Mouse (Mus musculus) lung, postnatal 14 days (tissue): ENCODE results near the gene Bloc1s4.

Experiments used
- DNase-seq: peaks from one replicate; pipeline ENCODE4 v3.0.0; 2021

Gene Bloc1s4

DNA sequence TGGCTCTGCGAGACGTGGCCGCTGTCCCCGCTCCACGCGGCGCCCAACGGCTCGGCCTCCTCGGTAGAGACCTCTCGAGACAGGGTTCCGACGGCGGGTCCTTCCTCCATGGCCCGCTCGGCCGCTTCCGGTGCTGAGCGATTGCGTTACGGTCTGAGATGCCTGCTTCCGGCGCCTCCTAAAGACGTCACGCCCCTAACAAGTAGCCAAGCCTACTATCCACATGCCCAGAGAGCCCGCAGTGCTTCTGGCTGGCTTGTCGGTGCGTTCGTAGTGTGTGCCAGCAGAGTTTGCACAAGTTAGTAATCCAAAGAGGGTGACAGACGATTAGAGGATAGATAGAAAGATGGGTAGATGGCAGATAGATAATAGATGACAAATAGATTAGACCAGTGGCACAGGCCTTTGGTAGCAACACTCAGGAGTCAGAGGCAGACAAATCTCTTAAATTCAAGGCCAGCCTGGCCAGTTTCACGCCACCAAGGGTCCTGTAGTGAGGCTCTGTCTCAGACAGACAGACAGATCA, at the start of gene Bloc1s4:
Bloc1s4 (minus strand) TSS at position 115 of the 526 bp plus-strand sequence.
- peak; percentile 92 for DNase-seq

GRCm38 (mm10) chr5:36797291-36797690, 48.8 kb upstream of the Bloc1s4 start:
- DNase-seq: no peak

DNA sequence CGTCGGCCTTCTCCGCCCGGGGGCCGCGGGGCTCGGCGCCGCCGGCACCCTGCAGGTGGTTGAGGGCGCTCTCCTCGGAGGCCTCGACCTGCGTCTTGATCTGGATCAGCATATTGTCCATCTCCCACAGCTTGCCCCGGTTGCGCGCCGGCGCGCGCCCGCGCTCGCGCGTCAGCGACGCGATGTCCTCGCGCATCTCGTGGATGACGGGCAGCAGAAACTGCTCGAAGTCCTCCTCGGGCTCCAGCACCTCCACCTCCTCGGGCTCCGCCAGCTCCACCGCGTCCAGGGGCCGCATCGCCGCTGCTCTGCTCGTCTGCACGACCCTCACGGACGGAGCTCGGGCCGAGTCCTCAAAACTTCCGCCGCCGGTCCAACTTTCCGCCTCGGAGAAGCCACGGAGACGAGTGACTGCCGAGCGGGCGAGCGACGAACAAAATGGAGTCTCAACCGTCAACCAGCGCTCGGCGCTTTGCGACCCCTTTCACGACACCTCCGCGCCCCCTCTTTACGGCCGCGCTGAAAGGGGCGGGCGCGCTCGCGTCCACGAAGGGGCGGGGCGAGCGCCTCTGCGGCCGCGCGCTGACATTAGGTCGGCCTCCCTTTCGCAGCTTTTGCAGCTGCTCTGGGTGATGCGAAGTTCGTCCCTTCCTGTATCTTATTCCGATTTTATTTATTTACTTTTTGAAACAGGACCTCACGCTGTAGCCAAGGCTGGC, 48.0 kb upstream of the Bloc1s4 start, which contains the start of gene Mrfap1:
Mrfap1 (minus strand) TSS at position 477 of the 719 bp plus-strand sequence.
- DNase-seq: peak; percentile 94

GRCm38 (mm10) chr5:36795647-36796295, 47.3 kb upstream of the Bloc1s4 start:
- DNase-seq: peak; percentile 65

- no peak for DNase-seq
These were observed 43.4 kb upstream of the Bloc1s4 start for GRCm38 (mm10) chr5:36791861-36792260.

DNA sequence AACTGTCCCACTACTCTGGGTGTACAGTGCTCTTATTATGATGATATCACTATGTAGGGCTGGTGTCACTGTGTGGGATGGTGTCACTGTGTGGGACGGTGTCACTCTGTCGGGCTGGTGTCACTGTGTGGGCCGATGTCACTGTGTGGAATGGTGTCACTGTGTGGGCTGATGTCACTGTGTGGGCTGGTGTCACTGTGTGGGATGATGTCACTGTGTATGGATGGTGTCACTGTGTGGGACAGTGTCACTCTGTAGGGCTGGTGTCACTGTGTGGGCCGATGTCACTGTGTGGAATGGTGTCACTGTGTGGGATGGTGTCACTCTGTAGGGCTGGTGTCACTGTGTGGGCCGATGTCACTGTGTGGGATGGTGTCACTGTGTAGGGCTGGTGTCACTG, 37.6 kb upstream of the Bloc1s4 start:
- no peak for DNase-seq

DNA sequence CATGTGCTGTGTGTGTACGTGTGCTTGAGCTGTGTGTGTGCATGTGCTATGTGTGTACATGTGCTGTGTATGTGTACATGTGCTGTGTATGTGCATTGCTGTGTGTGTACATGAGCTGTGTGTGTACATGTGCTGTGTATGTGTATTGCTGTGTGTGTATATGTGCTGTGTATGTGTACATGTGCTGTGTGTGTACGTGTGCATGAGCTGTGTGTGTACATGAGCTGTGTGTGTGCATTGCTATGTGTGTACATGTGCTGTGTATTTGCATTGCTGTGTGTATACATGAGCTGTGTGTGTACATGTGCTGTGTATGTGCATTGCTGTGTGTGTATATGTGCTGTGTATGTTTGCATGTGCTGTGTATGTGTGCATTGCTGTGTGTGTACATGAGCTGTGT, 31.1 kb upstream of the Bloc1s4 start:
- no peak for DNase-seq

DNA sequence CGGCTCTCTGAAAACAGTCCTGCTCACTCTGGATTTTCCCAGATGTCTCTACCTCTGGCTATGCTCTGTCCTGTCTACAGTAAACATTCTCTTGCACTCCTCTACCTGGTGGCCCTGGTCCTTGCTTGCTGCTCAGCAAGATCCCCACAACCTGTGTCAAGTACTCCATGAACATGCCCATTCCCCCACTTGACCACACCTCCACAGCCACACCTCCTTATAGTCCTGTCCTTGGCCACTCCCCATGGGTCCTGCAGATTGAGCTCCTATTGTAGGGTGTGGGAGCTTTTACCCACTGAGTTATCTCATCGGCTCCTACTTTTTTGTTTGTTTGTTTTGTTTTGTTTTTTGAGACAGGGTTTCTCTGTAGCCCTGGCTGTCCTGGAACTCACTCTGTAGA, 30.5 kb upstream of the Bloc1s4 start:
- DNase-seq: no peak

- DNase-seq: no peak
These were observed 28.7 kb upstream of the Bloc1s4 start for GRCm38 (mm10) chr5:36777186-36777585.

GRCm38 (mm10) chr5:36776021-36776575, 27.6 kb upstream of the Bloc1s4 start:
- DNase-seq: no peak

- no peak for DNase-seq
These were observed 26.9 kb upstream of the Bloc1s4 start for GRCm38 (mm10) chr5:36775317-36775716.

GRCm38 (mm10) chr5:36772586-36772985, 24.1 kb upstream of the Bloc1s4 start:
- DNase-seq: no peak

DNA sequence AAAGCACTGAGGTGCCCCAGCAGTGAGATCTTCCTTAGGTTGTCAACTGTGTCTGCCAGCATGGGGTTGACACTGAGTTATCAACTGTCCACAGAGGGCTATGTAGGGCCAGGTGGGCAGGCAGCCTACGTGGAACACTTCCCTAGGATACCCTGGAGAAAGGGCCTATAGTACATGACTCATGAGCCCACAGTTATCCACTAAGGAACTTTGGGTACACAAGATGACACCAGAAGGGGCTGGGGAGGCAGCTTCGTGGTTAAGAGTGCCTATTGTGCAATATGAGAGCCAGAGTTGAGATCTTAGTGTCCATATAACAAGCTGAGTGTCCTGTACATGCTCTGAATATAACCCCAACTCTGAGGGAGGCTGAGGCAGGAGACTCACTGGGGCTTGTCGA, 21.2 kb upstream of the Bloc1s4 start:
- DNase-seq: no peak

- no peak for DNase-seq
These were observed 18.7 kb upstream of the Bloc1s4 start for GRCm38 (mm10) chr5:36766958-36767703.

- no peak for DNase-seq
These were observed 11.4 kb upstream of the Bloc1s4 start for GRCm38 (mm10) chr5:36759848-36760247.

DNA sequence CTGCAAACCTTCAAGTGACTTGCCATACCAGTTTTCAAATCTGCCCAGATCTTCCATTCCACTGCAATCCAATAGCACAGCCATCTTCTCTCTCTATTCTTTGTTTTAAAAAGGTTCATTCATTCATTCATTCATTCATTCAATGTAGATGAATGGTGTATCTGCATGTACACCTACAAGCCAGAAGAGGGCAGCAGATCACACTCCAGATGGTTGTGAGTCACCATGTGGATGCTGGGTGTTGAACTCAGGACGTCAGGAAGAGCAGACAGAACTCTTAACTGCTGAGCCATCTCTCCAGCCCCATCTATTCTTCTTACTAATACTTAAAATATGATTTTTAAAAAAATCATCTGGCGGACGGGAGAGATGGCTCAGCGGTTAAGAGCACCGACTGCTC, 8.6 kb upstream of the Bloc1s4 start:
- no peak for DNase-seq

DNA sequence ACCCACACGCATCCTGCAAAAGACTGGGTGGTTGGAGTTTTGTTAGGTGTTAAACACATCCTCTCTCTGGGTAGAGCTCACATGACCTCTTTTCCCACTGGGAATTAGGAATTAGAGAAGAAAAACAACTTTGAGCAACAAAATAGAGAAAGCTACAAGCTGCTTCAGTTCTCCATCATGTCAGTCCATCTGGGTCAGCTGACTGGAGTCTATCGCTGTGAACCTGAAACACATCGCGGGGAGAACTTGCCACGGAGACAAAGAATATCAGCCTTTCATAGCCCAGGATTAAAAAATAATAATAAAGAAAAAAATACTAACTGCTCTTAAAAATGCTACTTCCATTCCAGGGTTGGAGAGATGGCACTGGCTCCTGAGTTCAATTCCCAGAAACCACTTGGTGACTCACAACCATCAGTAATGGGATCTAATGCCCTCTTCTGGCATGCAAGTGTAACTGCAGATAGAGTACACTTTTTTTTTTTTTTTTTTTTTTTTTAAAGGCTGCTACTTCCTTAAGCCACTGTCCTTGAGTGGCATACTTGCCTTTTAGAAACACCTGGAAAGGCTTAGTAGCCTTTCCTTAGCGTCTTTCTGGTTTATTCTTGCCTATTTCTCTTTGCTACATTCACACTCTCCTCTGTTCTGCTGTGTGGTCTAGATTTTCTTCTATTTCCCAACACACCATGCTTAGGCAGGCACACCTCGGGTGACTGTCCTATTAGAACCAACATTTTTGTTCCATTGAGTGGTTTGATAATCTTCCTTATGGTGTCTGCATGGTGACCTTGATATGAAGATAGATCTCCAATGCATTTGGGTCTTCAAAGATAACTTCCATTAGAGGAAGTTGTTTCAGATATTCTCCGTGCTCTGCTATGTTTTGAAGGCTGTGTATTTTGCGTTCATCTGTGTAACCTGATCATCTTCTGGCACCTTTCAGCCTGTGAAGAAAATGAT, 1.9 kb upstream of the Bloc1s4 start:
- no peak for DNase-seq

- no peak for DNase-seq
These were observed 485 bp downstream of the Bloc1s4 start for GRCm38 (mm10) chr5:36747794-36748535.

- DNase-seq: no peak
These were observed 1.4 kb downstream of the Bloc1s4 start for GRCm38 (mm10) chr5:36747071-36747470.

DNA sequence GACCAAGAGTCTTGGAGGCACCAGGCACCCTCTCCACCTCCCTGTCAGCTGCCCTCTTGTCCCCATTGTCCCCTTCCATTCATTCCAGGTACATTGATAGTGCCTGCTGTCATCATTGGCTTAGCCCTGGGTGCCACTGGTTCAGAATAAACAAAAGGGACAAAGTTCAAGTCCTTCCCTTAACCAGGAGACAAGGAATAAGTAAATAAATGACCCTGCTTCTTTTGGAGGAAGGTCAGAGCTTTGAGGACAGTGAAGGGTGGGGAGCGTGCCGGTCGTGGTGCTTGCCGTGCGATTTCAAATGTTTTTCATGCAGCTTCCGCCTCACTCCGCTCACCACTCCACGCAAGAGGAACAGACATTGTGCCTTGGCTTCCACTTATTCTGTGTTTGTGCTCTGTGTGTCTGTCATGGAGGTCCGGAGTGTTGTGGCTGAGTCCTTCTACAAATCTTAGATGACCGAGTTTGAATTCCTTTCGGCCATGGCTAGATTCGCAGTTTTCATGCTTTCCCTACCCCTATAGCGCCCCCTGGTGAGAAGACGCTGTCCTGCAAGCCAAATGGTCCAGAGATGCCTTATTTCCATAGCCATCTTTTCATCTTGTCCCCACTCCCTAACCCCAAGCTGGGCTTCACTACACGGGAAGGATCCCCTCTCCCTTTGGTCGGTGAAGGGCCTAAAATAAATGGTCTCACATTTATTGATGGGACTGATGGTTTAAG, 6.2 kb downstream of the Bloc1s4 start:
- peak; percentile 90 for DNase-seq

GRCm38 (mm10) chr5:36739829-36740228, 8.6 kb downstream of the Bloc1s4 start:
- DNase-seq: peak; percentile 38
